Mouse (Mus musculus) liver, embryonic 15.5 days (tissue): ENCODE results near the gene Nrxn3. TPM values are rescaled to one million over a fixed set of nuclear protein-coding genes. Genes with fewer than 3 reads are reported as not detected.

Source experiments
- ATAC-seq: fragments of 200-750 bp; cut with Nextera tagmentation; 2 replicates; pipeline ENCODE4 v1.8.0; 2017; ENCODE audit warnings: moderate number of reproducible peaks, mild to moderate bottlenecking, moderate library complexity; ENCODE audit not compliant: insufficient read depth
- H3K27ac ChIP-seq: fragments of 300-500 bp; sonication (generic); replicated peaks from 2 replicates; pipeline ENCODE4 v1.5.1; 2015; ENCODE audit warnings: mild to moderate bottlenecking, inconsistent platforms
- H3K27me3 ChIP-seq: fragments of 300-500 bp; sonication (generic); 2 replicates; pipeline ENCODE4 v1.6.1; 2015; ENCODE audit warnings: mild to moderate bottlenecking, inconsistent platforms
- H3K36me3 ChIP-seq: fragments of 300-500 bp; sonication (generic); replicated peaks from 2 replicates; pipeline ENCODE4 v1.6.1; 2015; ENCODE audit warnings: moderate library complexity, mild to moderate bottlenecking, inconsistent platforms
- H3K4me1 ChIP-seq: fragments of 300-500 bp; sonication (generic); replicated peaks from 2 replicates; pipeline ENCODE4 v1.6.1; 2015; ENCODE audit warnings: inconsistent platforms
- H3K4me2 ChIP-seq: fragments of 300-500 bp; sonication (generic); 2 replicates; pipeline ENCODE4 v1.6.1; 2015; ENCODE audit warnings: moderate library complexity, mild to moderate bottlenecking, inconsistent platforms
- H3K4me3 ChIP-seq: fragments of 300-500 bp; sonication (generic); replicated peaks from 2 replicates; pipeline ENCODE4 v1.5.1; 2015; ENCODE audit warnings: mild to moderate bottlenecking, inconsistent platforms
- H3K9ac ChIP-seq: fragments of 300-500 bp; sonication (generic); 2 replicates; pipeline ENCODE4 v1.6.1; 2015; ENCODE audit warnings: moderate library complexity, mild to moderate bottlenecking, inconsistent platforms
- H3K9me3 ChIP-seq: fragments of 300-500 bp; sonication (generic); replicated peaks from 2 replicates; pipeline ENCODE4 v1.6.1; 2016; ENCODE audit warnings: inconsistent platforms
- WGBS: fragments of 180-500 bp; shearing (Covaris S2); methylation state at CpG from one replicate; pipeline ENCODE4 v1.1.7; 2015; ENCODE audit warnings: mixed read lengths; ENCODE audit not compliant: insufficient replicate concordance; 5-methylcytosine and 5-hydroxymethylcytosine counted together
- polyA plus RNA-seq: library from polyadenylated mRNA; unstranded; fragments of >200 nt; fragmentation: Nextera tagmentation; extraction: Ambion mirVana; gene quantifications from 2 replicates; pipeline ENCODE4 v1.2.1, GENCODE M21; 2015

Nrxn3 gene
- polyA plus RNA-seq, 1 experiment from 2014 or later: 0.38 TPM

DNA sequence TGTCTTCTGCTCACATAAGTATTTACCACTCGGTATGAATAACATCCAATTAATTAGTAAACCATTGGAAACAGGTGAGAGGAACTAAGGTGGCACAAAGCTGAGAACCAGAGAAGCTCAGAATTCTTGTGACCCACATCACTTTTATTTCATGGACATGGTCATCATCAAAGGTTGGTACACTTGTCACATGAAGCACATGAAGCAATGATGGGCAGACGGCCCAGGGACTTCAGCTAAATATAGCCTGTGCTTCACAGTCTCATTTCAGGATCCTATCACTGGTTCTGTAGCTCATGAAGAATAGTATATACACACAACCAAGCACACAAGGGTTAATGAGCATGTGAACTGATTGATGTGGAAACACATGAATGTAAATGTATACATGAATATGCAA is 747.5 kb downstream of the Nrxn3 start:
- no peak overlapping the region for H3K4me3 ChIP-seq
- H3K4me2 ChIP-seq: no peak overlapping the region
- no peak overlapping the region for H3K27ac ChIP-seq
- no peaks in the 10 kb centered on the region for H3K36me3 ChIP-seq
- 52% methylated on average over 2 of the region's 2 CpGs for WGBS
- no peak overlapping the region for H3K9ac ChIP-seq
- H3K4me1 ChIP-seq: no peaks in the 10 kb centered on the region
- no peaks in the 10 kb centered on the region for H3K9me3 ChIP-seq
- H3K27me3 ChIP-seq: no peaks in the 10 kb centered on the region
- no peak for ATAC-seq

DNA sequence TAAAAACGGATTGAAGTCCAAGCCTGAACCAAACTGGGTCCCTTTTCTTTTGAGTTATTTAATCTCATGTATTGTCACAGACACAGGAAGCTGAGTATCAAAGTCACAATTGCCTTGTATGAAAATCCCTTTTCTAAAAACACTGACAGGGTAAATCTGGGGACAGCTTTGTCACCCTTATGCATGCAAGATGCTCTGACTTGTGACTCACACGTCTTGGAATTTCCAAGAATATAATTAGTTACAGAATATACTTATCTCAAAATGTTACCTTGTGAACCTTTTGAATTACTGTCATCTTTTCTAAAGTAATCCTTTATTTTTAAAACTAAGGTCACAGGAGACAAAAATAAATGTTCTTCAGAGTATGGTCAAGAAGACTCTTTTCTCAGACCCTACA is 748.6 kb downstream of the Nrxn3 start:
- Histone ChIP-seq H3K9ac (no peak overlapping the region), H3K4me1 (no peaks in the 10 kb centered on the region), H3K27me3 (no peaks in the 10 kb centered on the region), H3K9me3 (no peaks in the 10 kb centered on the region), H3K36me3 (no peaks in the 10 kb centered on the region), H3K27ac (no peak overlapping the region), H3K4me2 (no peak overlapping the region), H3K4me3 (no peak overlapping the region)
- 26% methylated on average over 2 of the region's 2 CpGs for whole genome bisulfite sequencing
- no peak for ATAC-seq

DNA sequence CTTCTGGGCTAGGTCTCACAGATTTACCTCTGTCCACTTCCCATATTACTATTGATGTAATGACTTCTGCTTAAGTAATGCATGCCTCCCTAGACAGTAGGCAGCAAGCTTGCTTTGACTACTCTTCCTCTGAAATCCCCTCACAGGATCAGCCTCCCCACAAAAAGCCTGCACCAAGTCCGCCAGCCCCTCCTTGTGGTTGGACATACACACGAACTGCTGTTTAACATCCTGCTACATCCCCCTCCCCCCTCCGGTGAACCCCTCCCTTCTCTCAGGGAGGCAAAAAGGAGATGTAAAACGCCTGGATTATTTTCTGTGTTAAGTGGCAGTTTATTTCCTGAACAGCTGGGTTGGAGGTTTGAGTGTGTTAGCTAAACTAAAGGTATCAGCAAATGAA is 749.2 kb downstream of the Nrxn3 start:
- no peak for ATAC-seq
- Histone ChIP-seq H3K4me2 (no peak overlapping the region), H3K27ac (no peak overlapping the region), H3K4me3 (no peak overlapping the region), H3K9me3 (no peaks in the 10 kb centered on the region), H3K9ac (no peak overlapping the region), H3K36me3 (no peaks in the 10 kb centered on the region), H3K4me1 (no peaks in the 10 kb centered on the region), H3K27me3 (no peaks in the 10 kb centered on the region)
- WGBS: 17% methylated on average over 4 of the region's 4 CpGs

DNA sequence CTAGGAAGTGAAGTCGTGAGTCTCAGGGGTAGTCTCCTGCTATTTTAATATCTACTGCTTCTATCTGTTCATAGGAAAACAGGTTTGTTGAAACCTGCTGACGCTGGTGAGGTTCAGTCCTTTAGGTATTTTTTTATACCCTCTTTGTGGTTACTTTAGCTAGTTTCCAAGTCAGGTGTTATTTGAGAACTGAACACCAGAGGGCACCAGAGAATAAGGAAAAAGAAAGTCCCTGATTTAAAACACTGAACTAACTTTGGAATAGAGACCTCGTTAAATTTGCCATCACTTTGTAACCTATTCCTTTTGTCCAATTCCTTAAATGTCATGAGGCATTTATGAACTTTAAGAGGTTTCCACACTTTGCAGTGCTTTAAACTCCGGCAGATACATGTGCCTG is 756.4 kb downstream of the Nrxn3 start:
- 25% methylated on average over 4 of the region's 4 CpGs for WGBS
- H3K27ac ChIP-seq: no peak overlapping the region

DNA sequence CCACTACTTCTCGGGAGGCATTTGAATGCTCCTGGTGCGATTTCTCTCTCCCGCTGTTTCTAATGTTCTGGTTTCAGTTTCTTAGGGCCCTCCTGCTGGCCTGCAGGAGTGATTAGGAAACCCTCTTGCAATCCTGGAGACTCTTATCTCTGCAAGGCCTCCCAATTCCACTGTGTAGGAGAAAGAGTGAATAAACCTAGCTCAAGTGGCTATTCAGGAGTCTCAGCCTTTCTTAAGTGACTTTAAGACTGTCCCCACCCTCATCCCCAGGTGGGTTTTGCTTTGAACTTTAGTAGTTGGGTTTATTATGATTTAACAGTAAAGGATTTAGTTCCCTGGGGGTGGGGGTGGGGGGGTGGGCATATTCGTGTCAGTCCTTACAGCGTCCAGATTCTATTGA is 759.5 kb downstream of the Nrxn3 start:
- WGBS: 34% methylated on average over 5 of the region's 5 CpGs

More for the DNA sequence above, 756.4 kb downstream of the Nrxn3 start:
- Histone ChIP-seq H3K9me3 (no peaks in the 10 kb centered on the region), H3K4me2 (no peak overlapping the region), H3K4me1 (no peaks in the 10 kb centered on the region), H3K36me3 (no peaks in the 10 kb centered on the region), H3K27me3 (no peaks in the 10 kb centered on the region), H3K9ac (no peak overlapping the region), H3K4me3 (no peak overlapping the region)
- ATAC-seq: no peak

DNA sequence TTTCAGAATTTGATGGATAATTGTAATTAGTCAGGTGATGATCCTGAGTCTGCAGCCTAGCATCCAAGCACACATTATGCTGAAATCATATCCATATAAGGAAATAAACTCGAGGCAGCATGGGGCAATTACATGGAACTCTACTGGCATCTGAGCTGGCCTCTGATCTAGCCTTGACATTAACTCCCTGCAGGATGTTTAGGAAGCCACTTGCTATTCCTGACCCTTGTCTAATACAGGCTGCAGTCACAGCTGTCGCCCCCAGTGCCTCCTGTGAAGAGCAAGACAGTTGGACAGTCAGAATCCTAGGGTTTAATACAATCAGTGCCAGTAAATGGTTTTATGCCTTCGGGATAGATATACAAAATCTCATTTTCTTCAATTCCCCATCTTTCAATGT is 781.4 kb downstream of the Nrxn3 start:
- 26% methylated on average over 3 of the region's 3 CpGs for WGBS
- Histone ChIP-seq H3K9ac (no peak overlapping the region), H3K4me2 (no peak overlapping the region), H3K9me3 (no peaks in the 10 kb centered on the region), H3K27ac (no peak overlapping the region), H3K36me3 (no peaks in the 10 kb centered on the region), H3K27me3 (no peaks in the 10 kb centered on the region), H3K4me1 (no peaks in the 10 kb centered on the region), H3K4me3 (no peak overlapping the region)
- ATAC-seq: no peak

More for the DNA sequence above, 759.5 kb downstream of the Nrxn3 start:
- Histone ChIP-seq H3K36me3 (no peaks in the 10 kb centered on the region), H3K4me2 (no peak overlapping the region), H3K27me3 (no peaks in the 10 kb centered on the region), H3K9ac (no peak overlapping the region), H3K4me1 (no peaks in the 10 kb centered on the region), H3K4me3 (no peak overlapping the region), H3K9me3 (no peaks in the 10 kb centered on the region), H3K27ac (no peak overlapping the region)
- ATAC-seq: no peak

DNA sequence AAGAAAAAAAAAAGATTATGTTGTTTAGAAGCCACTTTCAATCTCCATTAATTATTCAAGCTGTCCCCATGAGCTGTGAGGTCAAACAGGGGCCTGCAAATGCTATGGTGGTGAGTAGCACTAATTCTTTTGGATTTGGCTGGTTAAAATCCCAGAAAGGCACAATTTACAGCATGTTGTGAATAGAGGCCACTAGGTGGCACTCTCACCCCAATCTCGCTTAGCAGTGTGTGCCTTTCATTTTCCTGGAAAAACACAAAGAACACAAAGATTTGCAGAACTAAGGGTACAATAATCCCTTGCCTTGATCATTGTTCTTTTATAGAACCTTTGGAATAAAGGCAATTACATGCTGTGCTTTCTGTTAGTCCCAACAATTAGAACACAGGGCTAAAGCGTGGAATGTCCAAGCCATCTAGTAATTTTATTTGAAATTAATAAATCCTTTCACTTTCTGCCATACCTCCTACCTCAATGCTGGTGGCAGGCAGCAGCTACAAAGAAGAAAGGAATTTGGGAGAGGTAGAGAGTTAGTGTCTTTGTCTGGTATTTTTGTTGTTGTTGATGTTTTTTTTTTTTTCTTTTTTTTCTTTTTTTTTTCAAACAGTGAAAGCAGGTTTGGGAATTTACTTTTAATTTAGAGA is 782.6 kb downstream of the Nrxn3 start:
- Histone ChIP-seq H3K4me1 (no peaks in the 10 kb centered on the region), H3K27ac (no peak overlapping the region), H3K4me2 (no peak overlapping the region), H3K27me3 (no peaks in the 10 kb centered on the region), H3K9ac (no peak overlapping the region), H3K36me3 (no peaks in the 10 kb centered on the region), H3K9me3 (no peaks in the 10 kb centered on the region), H3K4me3 (no peak overlapping the region)
- no peak for ATAC-seq
- 37% methylated on average over 2 of the region's 2 CpGs for WGBS

DNA sequence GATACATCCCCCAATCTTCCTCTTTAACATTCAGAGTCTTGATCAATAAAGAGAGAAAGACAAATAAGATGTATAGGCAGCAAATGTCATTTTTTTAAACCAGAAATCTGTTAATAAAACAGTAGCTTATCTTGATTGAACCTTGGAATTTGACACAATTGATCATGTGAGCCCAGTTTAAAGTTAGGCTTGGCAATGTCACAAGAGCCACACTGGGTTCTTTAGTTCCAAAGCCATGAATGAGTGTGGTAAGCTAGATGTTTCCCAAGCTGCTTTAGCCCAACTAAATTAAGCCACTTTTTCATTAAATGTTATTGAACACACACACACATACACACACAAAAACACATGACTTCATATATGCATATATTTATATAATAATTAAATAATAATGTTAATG is 786.3 kb downstream of the Nrxn3 start:
- no peaks in the 10 kb centered on the region for H3K4me1 ChIP-seq
- H3K4me2 ChIP-seq: no peak overlapping the region
- no peaks in the 10 kb centered on the region for H3K27me3 ChIP-seq
- no peaks in the 10 kb centered on the region for H3K36me3 ChIP-seq
- H3K9me3 ChIP-seq: no peaks in the 10 kb centered on the region
- H3K9ac ChIP-seq: no peak overlapping the region
- no peak for ATAC-seq
- no peak overlapping the region for H3K4me3 ChIP-seq
- H3K27ac ChIP-seq: no peak overlapping the region

DNA sequence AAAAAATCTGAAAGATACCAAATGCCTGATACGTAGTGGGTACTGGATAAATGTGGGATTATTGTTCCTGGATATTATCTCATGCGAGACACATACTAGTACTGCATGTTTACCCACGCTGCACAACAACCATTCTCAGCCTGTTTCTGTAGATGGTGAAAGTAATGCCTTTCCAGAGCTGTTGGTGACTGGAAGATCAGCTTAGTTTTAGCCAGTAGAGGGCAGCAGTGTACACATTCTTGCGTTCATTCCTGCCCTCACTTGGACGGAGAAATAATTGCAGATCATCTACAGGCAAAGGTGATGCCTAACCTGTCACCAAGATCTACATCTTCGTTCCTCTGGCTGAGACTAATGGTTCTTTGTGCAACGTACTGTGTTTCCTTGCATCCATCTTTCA is 791.1 kb downstream of the Nrxn3 start:
- 24% methylated on average over 7 of the region's 7 CpGs for WGBS
- Histone ChIP-seq H3K36me3 (no peaks in the 10 kb centered on the region), H3K9ac (no peak overlapping the region), H3K27me3 (no peaks in the 10 kb centered on the region), H3K4me3 (no peak overlapping the region), H3K9me3 (no peaks in the 10 kb centered on the region), H3K4me2 (no peak overlapping the region), H3K4me1 (no peaks in the 10 kb centered on the region), H3K27ac (no peak overlapping the region)
- no peak for ATAC-seq

DNA sequence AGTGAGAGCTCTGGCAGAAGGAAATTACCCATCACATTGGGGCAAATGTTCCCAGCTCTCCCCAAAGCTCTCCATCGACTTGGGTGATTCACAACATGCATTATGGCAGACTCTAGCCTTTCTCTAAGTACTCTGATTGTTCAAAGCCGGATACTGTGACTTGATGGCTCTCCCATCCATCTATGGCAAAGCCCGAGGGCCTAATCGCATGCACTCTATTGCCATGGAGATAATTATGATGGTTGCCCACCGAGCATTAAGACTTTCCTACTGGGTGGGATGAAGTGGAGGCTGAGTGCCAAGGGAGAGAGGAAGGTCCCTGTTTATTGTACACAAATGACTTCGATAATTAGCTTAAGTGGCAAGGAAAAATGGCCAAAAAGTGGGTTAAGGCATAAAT is 793.4 kb downstream of the Nrxn3 start:
- WGBS: 52% methylated on average over 6 of the region's 6 CpGs
- ATAC-seq: no peak
- no peak overlapping the region for H3K9ac ChIP-seq
- H3K4me2 ChIP-seq: no peak overlapping the region
- H3K36me3 ChIP-seq: no peaks in the 10 kb centered on the region
- H3K4me1 ChIP-seq: no peaks in the 10 kb centered on the region
- no peaks in the 10 kb centered on the region for H3K9me3 ChIP-seq
- H3K27ac ChIP-seq: no peak overlapping the region
- H3K27me3 ChIP-seq: no peaks in the 10 kb centered on the region
- H3K4me3 ChIP-seq: no peak overlapping the region

DNA sequence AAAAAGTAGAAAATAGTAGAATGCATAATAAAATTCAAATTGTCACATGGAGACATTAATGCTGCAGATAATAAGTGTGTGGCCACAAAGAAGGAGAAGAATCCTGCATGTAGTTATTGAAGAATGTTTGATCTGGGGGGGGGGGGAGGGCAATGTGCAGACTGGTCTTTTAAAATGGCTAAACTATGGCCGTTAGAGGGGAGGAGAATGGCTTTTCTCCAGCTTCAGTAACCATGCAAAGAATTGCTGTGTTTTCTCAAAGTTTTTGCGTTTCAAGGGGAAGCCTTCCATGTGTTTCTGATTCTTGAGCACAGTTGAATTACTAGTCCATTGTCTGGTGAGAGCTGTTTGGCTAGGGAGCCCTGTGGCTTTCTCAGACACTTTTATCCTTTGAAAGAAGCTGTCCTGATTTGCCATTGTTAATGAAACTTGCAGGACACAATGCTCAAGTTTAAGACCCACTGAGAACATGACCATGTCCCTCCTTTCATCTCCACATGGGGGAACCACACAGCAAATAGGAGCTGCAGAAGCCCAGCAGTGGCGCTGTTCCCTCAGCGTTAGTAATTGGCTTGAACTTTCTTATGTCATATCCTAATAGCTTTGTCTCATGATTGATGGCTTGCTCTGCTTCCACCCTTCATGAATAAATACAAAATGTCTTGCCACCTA is 808.1 kb downstream of the Nrxn3 start:
- 17% methylated on average over 4 of the region's 4 CpGs for WGBS
- ATAC-seq: no peak
- Histone ChIP-seq H3K9ac (no peak overlapping the region), H3K4me3 (no peak overlapping the region), H3K4me2 (no peak overlapping the region), H3K9me3 (no peaks in the 10 kb centered on the region), H3K27ac (no peak overlapping the region), H3K27me3 (no peaks in the 10 kb centered on the region), H3K4me1 (no peaks in the 10 kb centered on the region), H3K36me3 (no peaks in the 10 kb centered on the region)

DNA sequence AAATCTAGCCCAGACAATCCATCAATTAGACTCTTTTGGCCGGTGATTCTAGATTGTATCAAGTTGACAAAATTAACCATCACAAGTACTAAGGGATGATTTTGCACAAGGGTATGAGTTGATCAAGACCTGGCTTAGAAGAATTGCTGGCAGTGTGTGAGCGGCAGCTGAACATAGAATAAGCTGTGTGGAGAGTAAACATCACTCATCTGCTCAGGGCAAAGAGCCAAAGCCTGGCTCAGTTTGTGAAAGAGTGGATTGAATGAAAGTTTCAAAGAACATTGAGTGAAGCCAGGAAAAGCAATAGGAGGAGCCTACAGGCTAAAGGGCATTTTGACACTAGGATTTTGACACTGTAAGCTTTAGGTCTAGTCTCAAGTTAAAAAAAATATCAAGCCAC is 828.6 kb downstream of the Nrxn3 start:
- H3K36me3 ChIP-seq: no peaks in the 10 kb centered on the region
- no peaks in the 10 kb centered on the region for H3K9me3 ChIP-seq
- no peaks in the 10 kb centered on the region for H3K27me3 ChIP-seq
- 57% methylated on average over 2 of the region's 2 CpGs for WGBS
- no peak for ATAC-seq
- no peaks in the 10 kb centered on the region for H3K4me1 ChIP-seq
- H3K4me2 ChIP-seq: no peak overlapping the region
- H3K9ac ChIP-seq: no peak overlapping the region
- no peak overlapping the region for H3K4me3 ChIP-seq
- no peak overlapping the region for H3K27ac ChIP-seq
